Mouse (Mus musculus) brain, adult 10 weeks (tissue): ENCODE results near the gene Foxi3. TPM values are rescaled to one million over a fixed set of nuclear protein-coding genes. Genes with fewer than 3 reads are reported as not detected.

Source experiments
- polyA plus RNA-seq: library from polyadenylated mRNA; stranded (reverse); fragments of 350-450 nt; fragmentation: Illumina TruSeq; extraction: RNeasy Lipid Tissue Mini Kit (QIAGEN cat#74804); gene quantifications from one replicate; pipeline ENCODE4 v1.2.3, GENCODE M21; 2015; ENCODE audit warnings: low read depth, low replicate concordance

Gene Foxi3
- not detected for polyA plus RNA-seq

GRCm38 (mm10) chr6:70956285-70956912 lies at the start of gene Foxi3:
TSS of gene Foxi3 (plus strand) at chr6:70956531.

GRCm38 (mm10) chr6:70918827-70919226 lies 37.5 kb upstream of the Foxi3 start, which contains the start of gene Tex37:
TSS of gene Tex37 (minus strand) at chr6:70918927.

Other genes with a start within 250 kb of the Foxi3 start
- gene Rpia, start 164.3 kb upstream of the Foxi3 start, polyA plus RNA-seq: 13.9 TPM
- 15.8 TPM for gene Eif2ak3, start 112.0 kb upstream of the Foxi3 start, polyA plus RNA-seq
- gene Tex37, start 37.6 kb upstream of the Foxi3 start, polyA plus RNA-seq: not detected
- gene Thnsl2, start 187.9 kb downstream of the Foxi3 start, polyA plus RNA-seq: 4.3 TPM
- gene Fabp1, start 243.3 kb downstream of the Foxi3 start, polyA plus RNA-seq: 1.5 TPM